Mouse (Mus musculus) cerebellum, postnatal 36 days (tissue): Measurements from ENCODE around the gene Hvcn1.
A peak's percentile ranks its signal among the peaks of the same experiment; 100 is the strongest.

Experiments
- DNase-seq, 2 experiments: peaks; one replicate each; pipeline ENCODE4 v3.0.0; 2021 to 2022; ENCODE audit warnings: mixed read lengths in 2 of 2

The Hvcn1 gene

GRCm38 (mm10) chr5:122237200-122237599 is 30.6 kb downstream of the Hvcn1 start:
- no peak for DNase-seq

- no peak for DNase-seq
Measured at GRCm38 (mm10) chr5:122239618-122240017, 33.0 kb downstream of the Hvcn1 start.

GRCm38 (mm10) chr5:122240521-122240920 is 33.9 kb downstream of the Hvcn1 start:
- DNase-seq, result peak; percentile 52 to 57

- no peak for DNase-seq
Measured at GRCm38 (mm10) chr5:122240989-122241388, 34.4 kb downstream of the Hvcn1 start.

GRCm38 (mm10) chr5:122242521-122243123 is 36.0 kb downstream of the Hvcn1 start:
- DNase-seq, result no peak

- peak; percentile 55 to 61 for DNase-seq
Measured at GRCm38 (mm10) chr5:122243781-122244523, 37.3 kb downstream of the Hvcn1 start.

DNA sequence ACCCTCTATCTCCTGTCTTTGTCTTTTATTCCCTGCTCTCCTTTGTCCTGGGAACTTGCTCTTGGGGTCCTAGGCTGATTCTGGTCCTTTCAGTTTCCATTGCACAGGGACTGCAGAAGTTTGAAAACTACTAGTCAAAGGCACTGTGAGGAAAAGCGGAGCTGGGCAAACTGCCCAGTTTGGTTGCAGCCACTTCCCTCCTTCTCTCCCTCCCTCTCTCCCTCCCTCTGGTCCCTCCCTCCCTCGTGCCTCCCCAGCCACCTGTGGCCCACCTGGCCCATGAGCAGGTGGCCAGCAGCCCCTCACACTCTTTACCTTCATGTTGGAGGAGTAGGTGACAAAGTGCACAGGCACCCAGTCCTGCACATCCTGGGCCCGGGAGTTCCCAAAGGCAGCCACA is 38.6 kb downstream of the Hvcn1 start:
- no peak for DNase-seq

DNA sequence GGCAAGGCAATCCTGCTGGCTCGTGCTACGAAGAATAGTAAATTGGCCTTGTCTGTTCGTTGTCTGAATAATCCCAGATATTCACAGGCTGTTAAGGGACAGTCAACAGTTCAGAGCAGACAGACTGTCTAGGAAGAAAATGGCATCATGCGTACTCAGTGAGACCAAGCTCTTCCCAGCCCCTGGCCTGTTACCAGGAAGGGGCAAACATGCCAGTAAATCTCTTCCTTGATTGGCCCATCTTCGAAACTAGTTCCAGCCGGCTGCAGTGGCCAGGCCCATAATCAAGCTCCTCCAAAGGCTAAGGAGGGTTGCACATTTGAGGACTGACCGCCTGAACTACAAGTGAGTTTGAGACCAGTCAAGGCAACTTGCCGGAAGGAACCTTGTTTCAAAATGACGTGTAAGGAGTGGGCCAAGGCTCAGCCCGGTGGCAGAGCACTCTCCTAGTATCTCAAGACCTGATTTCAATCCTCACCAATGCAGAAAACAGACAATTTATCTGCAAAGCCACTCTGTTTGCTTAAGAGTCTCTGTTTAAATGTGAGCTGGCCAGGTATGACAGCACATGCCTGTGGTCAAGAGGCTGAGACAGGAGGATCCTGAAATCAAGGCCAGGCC is 40.1 kb downstream of the Hvcn1 start:
- DNase-seq, result no peak

GRCm38 (mm10) chr5:122247529-122247928 is 40.9 kb downstream of the Hvcn1 start:
- no peak for DNase-seq

GRCm38 (mm10) chr5:122247934-122248333 is 41.3 kb downstream of the Hvcn1 start:
- no peak for DNase-seq

GRCm38 (mm10) chr5:122249281-122249680 is 42.7 kb downstream of the Hvcn1 start:
- peak; percentile 52 to 68 for DNase-seq

DNA sequence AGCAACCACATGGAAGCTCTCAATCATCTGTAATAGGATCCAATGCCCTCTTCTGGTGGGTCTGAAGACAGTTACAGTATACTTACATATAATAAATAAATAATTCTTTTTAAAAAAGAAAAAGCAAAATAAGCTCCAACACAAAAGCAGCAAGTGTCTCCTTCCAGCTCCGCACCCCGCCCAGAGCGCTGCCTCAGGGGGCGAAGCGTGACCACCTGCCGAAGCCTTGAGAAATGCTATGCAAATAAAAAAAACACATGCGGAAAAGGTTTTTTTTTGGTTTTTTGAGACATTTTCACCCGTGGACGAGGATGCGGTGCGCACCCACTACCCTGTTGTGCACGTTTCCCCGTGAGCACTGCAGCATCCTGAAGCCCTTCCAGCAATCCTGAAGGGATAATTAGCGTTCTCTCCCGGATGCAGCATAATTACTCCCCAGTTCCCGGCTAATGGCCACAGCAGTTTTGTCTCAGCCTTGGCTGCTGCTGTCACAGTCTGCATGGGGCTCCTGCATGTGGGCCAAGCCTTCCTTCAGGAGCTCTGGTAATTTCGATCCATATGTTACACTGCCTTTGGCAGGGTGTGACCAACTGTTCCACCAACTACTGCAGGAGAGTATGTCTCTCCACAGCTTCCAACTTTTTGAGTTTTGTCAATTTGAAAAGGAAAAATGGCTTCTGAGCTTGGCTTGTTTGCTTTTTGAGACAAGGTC is 45.4 kb downstream of the Hvcn1 start:
- DNase-seq, result peak; percentile 36

- DNase-seq, result no peak
Measured at GRCm38 (mm10) chr5:122258027-122258741, 51.6 kb downstream of the Hvcn1 start.

GRCm38 (mm10) chr5:122262104-122262503 is 55.5 kb downstream of the Hvcn1 start:
- no peak for DNase-seq

GRCm38 (mm10) chr5:122263933-122264905 is 57.6 kb downstream of the Hvcn1 start, which contains the start of gene Tctn1:
Tctn1 (minus strand) TSS chr5:122264460.
- peak; percentile 81 to 89 for DNase-seq

DNA sequence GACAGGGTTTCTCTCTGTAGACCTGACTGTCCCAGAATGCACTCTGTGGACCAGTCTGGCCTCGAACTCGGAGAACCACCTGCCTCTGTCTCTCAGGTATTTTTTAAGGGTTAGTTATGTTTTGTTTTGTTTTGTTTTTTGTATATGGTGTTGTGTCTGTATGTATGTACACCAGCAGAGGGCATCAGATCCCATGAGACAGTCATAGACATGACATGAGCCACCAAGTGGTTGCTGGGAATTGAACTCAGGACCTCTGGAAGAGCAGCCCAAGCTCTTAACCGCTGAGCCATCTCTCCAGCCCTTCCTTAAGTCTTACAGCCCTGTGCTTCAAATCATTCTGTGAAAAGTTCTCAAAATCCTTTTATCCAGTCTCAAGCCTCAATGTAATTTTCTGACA is 58.6 kb downstream of the Hvcn1 start:
- no peak for DNase-seq

GRCm38 (mm10) chr5:122265942-122266341 is 59.3 kb downstream of the Hvcn1 start:
- DNase-seq, result no peak

DNA sequence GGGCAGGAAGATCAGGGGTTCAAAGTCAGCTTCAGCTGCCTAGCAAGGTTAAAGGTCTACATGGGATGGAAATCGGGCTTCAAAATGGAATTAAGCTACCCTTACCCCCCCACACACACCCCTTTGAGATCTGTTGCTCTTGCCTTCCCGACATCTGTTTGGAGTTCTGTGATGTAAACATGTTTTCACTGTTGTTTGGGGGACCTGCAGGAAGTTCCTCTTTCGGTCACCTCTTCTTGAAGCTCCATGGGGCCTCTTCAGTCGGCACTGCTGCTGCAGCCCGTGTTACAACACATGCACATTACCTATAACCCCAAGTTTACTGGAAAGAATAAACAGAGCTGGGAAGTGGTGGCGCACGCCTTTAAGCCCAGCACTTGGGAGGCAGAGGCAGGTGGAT is 60.5 kb downstream of the Hvcn1 start:
- DNase-seq, result no peak

DNA sequence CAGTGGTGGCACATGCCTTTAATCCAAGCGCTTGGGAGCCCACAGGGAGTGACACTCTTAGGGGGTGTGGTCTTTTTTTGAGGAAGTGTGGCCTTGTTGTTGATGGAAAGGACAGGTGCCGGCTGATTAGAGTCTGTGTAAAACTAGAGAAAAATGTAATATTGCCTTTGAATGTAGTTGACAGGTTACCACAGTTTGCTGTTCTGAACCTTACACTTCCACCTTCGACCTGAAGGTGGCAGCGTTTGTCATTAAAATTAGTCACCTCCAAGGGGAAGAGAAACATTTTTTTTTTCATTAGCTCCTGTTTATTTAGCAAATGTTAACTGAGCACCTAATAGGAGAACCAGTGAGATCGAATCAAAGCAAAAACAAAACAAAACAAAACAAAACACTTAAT is 61.3 kb downstream of the Hvcn1 start:
- peak; percentile 81 to 88 for DNase-seq

GRCm38 (mm10) chr5:122268858-122269604 is 62.4 kb downstream of the Hvcn1 start:
- no peak for DNase-seq

GRCm38 (mm10) chr5:122272821-122273220 is 66.2 kb downstream of the Hvcn1 start:
- DNase-seq, result no peak
